Mouse (Mus musculus) kidney, adult 2 months (tissue): ENCODE results near the gene R3hdm4.

Source experiments
- CTCF ChIP-seq: fragments of 200-500 bp; conservative IDR thresholded peaks from 2 replicates; pipeline ENCODE4 v1.5.1; 2011; ENCODE audit warnings: low read depth, mild to moderate bottlenecking, control low read depth, low read length, moderate library complexity, mixed read lengths; ENCODE audit not compliant: insufficient read depth, insufficient read length
- POLR2A ChIP-seq: fragments of 200-500 bp; IDR thresholded peaks from one replicate; pipeline ENCODE4 v1.6.1; 2011; ENCODE audit warnings: low read depth, low read length, control low read depth

GRCm38 (mm10) chr10:79965325-79965724 is 44.3 kb upstream of the R3hdm4 start:
- TF ChIP-seq CTCF (no peak), POLR2A (no peak)
